Mouse (Mus musculus) ES-E14 (cell line): ENCODE data around the gene Znrf2.

Source experiments
- ZC3H11A ChIP-seq: IDR thresholded peaks from 2 replicates; pipeline ENCODE4 v1.6.1; 2012; ENCODE audit warnings: low read depth, mild to moderate bottlenecking, inconsistent platforms, low read length, borderline replicate concordance
- ZNF384 ChIP-seq: IDR thresholded peaks from 2 replicates; pipeline ENCODE4 v1.6.1; 2012; ENCODE audit warnings: low read depth, low read length, inconsistent platforms

GRCm38 (mm10) chr6:54827481-54827880 is 10.8 kb downstream of the Znrf2 start:
- no peak for TF ChIP-seq ZNF384
- no peak for TF ChIP-seq ZC3H11A
